Mouse (Mus musculus) liver, adult 2 months (tissue): ENCODE data around the gene Rpl10a. TPM values are rescaled to one million over a fixed set of nuclear protein-coding genes. Genes with fewer than 3 reads are reported as not detected.
"Not testable (repeated sequence)": the region's sequence is repeated elsewhere in the genome, so short reads cannot be mapped to it uniquely, and the experiment has no call there.

Experiments
- DNase-seq: peaks from one replicate; pipeline ENCODE4 v3.0.0-alpha.2; 2011; ENCODE audit warnings: low read depth, low spot score; ENCODE audit errors: extremely low read depth
- H3K27ac ChIP-seq: fragments of 200-500 bp; replicated peaks from 2 replicates; pipeline ENCODE4 v1.5.1; 2012; ENCODE audit warnings: low read depth, mild to moderate bottlenecking, control low read depth, inconsistent platforms, low read length; ENCODE audit not compliant: insufficient read depth
- H3K27me3 ChIP-seq: fragments of 200-500 bp; 2 replicates; pipeline ENCODE4 v1.6.1; 2012; ENCODE audit warnings: mild to moderate bottlenecking, moderate library complexity, low read length, inconsistent platforms; ENCODE audit not compliant: control insufficient read depth, insufficient read depth
- H3K36me3 ChIP-seq: fragments of 200-500 bp; 2 replicates; pipeline ENCODE4 v1.6.1; 2012; ENCODE audit warnings: low read length, inconsistent platforms; ENCODE audit not compliant: control insufficient read depth, insufficient read depth
- H3K4me1 ChIP-seq: fragments of 200-500 bp; 2 replicates; pipeline ENCODE4 v1.6.1; 2011; ENCODE audit warnings: low read length; ENCODE audit not compliant: control insufficient read depth, insufficient read depth
- H3K4me3 ChIP-seq: fragments of 200-500 bp; 2 replicates; pipeline ENCODE4 v1.5.1; 2011; ENCODE audit warnings: low read depth, mild to moderate bottlenecking, control low read depth, low read length, moderate library complexity; ENCODE audit not compliant: insufficient read depth
- H3K79me2 ChIP-seq: fragments of 200-500 bp; 2 replicates; pipeline ENCODE4 v1.6.1; 2012; ENCODE audit warnings: inconsistent platforms, mild to moderate bottlenecking, low read length, moderate library complexity; ENCODE audit not compliant: control insufficient read depth, insufficient read depth
- H3K9ac ChIP-seq: fragments of 200-500 bp; 2 replicates; pipeline ENCODE4 v1.6.1; 2012; ENCODE audit warnings: low read depth, mild to moderate bottlenecking, control low read depth, inconsistent platforms, low read length
- CTCF ChIP-seq: fragments of 200-500 bp; IDR thresholded peaks from 2 replicates; pipeline ENCODE4 v1.5.1; 2011; ENCODE audit warnings: low read depth, low read length, control low read depth
- POLR2A ChIP-seq: fragments of 200-500 bp; IDR thresholded peaks from 2 replicates; pipeline ENCODE4 v1.6.1; 2011; ENCODE audit warnings: low read length, control low read depth; ENCODE audit not compliant: insufficient read depth; ENCODE audit errors: extremely low read depth
- WGBS: fragments of 180-500 bp; shearing (Covaris S2); methylation state at CpG from one replicate; pipeline ENCODE4 v1.1.7; 2018; 5-methylcytosine and 5-hydroxymethylcytosine counted together
- polyA plus RNA-seq: library from polyadenylated mRNA; depleted of rRNA; stranded (reverse); fragments of >200 nt; gene quantifications from 2 replicates; pipeline ENCODE4 v1.2.3, GENCODE M21; 2012
- total RNA-seq: library from RNA; depleted of rRNA; stranded (reverse); fragments of >200 nt; gene quantifications from 2 replicates; pipeline ENCODE4 v1.2.3, GENCODE M21; 2014

The Rpl10a gene
- total and polyA plus RNA-seq, 2 experiments: 497 to 1,137 TPM

GRCm38 (mm10) chr17:28324416-28324815 lies 3.9 kb upstream of the Rpl10a start:
- 0 out of 2 replicates have a peak, but pooled peaks have one; percentile 6 for TF ChIP-seq CTCF
- not testable (repeated sequence) for H3K36me3 ChIP-seq, H3K79me2 ChIP-seq, H3K27ac ChIP-seq, DNase-seq, H3K4me3 ChIP-seq, H3K27me3 ChIP-seq, H3K9ac ChIP-seq
- peaks cover 12% of the 10 kb centered on the region; the same call in 1 of the 2 replicates for H3K4me1 ChIP-seq
- WGBS: 94% methylated on average over 7 of the region's 7 CpGs

GRCm38 (mm10) chr17:28325751-28326150 lies 2.5 kb upstream of the Rpl10a start:
- Histone ChIP-seq H3K9ac (no peak overlapping the region), H3K4me1 (peaks cover 16% of the 10 kb centered on the region), H3K79me2 (no peaks in the 10 kb centered on the region), H3K27ac (no peak overlapping the region), H3K27me3 (no peaks in the 10 kb centered on the region), H3K4me3 (no peak overlapping the region), H3K36me3 (peaks cover 7% of the 10 kb centered on the region)
- 97% methylated on average over 8 of the region's 8 CpGs for WGBS
- no peak for DNase-seq
- TF ChIP-seq POLR2A: no peak
- no peak for TF ChIP-seq CTCF

DNA sequence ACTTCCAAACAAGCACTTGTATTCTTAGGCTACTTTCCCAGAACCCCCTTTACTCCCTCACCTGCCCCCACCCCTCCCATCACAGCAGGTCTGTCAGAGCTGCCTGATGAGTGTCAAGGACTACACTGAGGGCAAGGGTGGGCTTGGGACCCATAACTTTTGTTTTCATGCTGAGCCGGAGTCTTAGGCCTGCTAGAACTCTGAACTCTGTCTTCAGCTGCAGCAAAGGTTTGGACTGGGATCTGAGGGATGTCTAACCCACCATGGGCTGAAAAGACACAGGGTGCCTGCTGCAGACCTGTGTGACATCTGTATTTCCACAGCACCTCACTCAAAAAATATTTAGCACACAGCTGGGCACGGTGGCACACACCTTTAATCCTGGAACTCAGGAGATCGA lies 1.3 kb upstream of the Rpl10a start:
- peaks cover 16% of the 10 kb centered on the region for H3K4me1 ChIP-seq
- peaks cover 9% of the 10 kb centered on the region for H3K36me3 ChIP-seq
- no peaks in the 10 kb centered on the region for H3K27me3 ChIP-seq
- no peak overlapping the region for H3K27ac ChIP-seq
- H3K4me3 ChIP-seq: no peak overlapping the region
- H3K9ac ChIP-seq: no peak overlapping the region
- TF ChIP-seq POLR2A: no peak
- no peak for DNase-seq
- no peaks in the 10 kb centered on the region for H3K79me2 ChIP-seq
- 66% methylated on average over 3 of the region's 3 CpGs for WGBS

DNA sequence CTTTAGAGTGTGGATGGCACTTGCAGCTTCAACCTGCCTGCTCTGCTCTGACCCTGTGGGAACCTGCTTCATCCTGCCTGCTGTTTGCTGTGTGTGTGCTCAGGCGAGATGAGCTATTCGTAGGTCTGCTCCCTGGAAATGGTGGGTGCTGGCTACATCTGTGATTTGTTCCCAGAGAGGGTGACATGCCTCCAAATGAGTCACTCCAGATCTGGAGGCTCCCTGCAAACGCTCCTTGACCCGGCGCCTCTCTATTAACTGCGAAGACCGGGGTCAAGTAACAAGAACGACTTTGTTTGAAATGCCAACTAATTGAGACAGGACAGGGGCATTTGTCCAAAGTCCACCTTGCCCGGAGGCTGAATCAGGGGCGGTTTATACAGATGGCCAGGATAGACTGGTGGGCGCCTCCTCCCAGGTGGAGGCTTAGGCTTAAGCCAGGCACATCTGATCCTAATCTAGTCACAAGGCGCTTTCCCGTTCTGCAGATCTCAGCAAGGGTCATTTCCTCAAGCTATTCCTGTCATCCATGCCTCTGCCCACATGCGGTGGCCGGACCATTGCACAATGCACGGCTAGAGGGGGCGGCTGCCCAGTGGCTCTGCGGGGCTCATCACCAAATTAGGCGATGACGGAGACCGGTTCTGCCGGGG lies 472 bp upstream of the Rpl10a start:
- TF ChIP-seq POLR2A: no peak
- no peak for TF ChIP-seq CTCF
- Histone ChIP-seq H3K27me3 (no peaks in the 10 kb centered on the region), H3K4me3 (peak overlapping the region; percentile 40; the same call in 1 of the 2 replicates), H3K79me2 (no peaks in the 10 kb centered on the region), H3K4me1 (peaks cover 16% of the 10 kb centered on the region), H3K9ac (peak overlapping the region; percentile 65), H3K27ac (peak overlapping the region; percentile 71), H3K36me3 (peaks cover 9% of the 10 kb centered on the region)
- 4% methylated on average over 22 of the region's 22 CpGs for WGBS
- peak; percentile 60 for DNase-seq

- Histone ChIP-seq H3K27ac (peak overlapping the region; percentile 64), H3K4me3 (peak overlapping the region; percentile 71), H3K36me3 (peaks cover 9% of the 10 kb centered on the region), H3K4me1 (peaks cover 14% of the 10 kb centered on the region), H3K27me3 (no peaks in the 10 kb centered on the region), H3K79me2 (no peaks in the 10 kb centered on the region), H3K9ac (peak overlapping the region; percentile 88)
- TF ChIP-seq CTCF (no peak), POLR2A (no peak)
- no peak for DNase-seq
- 1% methylated on average over 25 of the region's 25 CpGs for WGBS
Measured at GRCm38 (mm10) chr17:28328946-28329345, 675 bp downstream of the Rpl10a start.

GRCm38 (mm10) chr17:28329503-28330231 lies 1.4 kb downstream of the Rpl10a start:
- TF ChIP-seq POLR2A: no peak
- TF ChIP-seq CTCF: no peak
- Histone ChIP-seq H3K27ac (peak overlapping the region; percentile 64), H3K9ac (peak overlapping the region; percentile 88), H3K27me3 (no peaks in the 10 kb centered on the region), H3K4me1 (peaks cover 13% of the 10 kb centered on the region), H3K36me3 (peaks cover 9% of the 10 kb centered on the region), H3K4me3 (peak overlapping the region; percentile 71; the same call in 1 of the 2 replicates), H3K79me2 (no peaks in the 10 kb centered on the region)
- 15% methylated on average over 4 of the region's 4 CpGs for WGBS
- DNase-seq: peak; percentile 22
